Mouse (Mus musculus) spleen, adult 2 months (tissue): Measurements from ENCODE around the gene Pkn1.

Experiments
- CTCF ChIP-seq: fragments of 200-500 bp; IDR thresholded peaks from 2 replicates; pipeline ENCODE4 v1.5.1; 2011; ENCODE audit warnings: mild to moderate bottlenecking, inconsistent platforms; ENCODE audit not compliant: insufficient read depth, insufficient read length, insufficient replicate concordance; ENCODE audit errors: extremely low read depth
- POLR2A ChIP-seq: fragments of 200-500 bp; IDR thresholded peaks from 2 replicates; pipeline ENCODE4 v1.6.1; 2011; ENCODE audit warnings: low read depth, low read length, inconsistent platforms

- TF ChIP-seq POLR2A (no peak), CTCF (no peak)
Observed at GRCm38 (mm10) chr8:83723447-83724083, 24.6 kb upstream of the Pkn1 start.
